Mouse (Mus musculus) midbrain, embryonic 16.5 days (tissue): ENCODE results near the gene Spib. TPM values are rescaled to one million over a fixed set of nuclear protein-coding genes. Genes with fewer than 3 reads are reported as not detected.

Source experiments
- ATAC-seq: fragments of 200-750 bp; cut with Nextera tagmentation; 2 replicates; pipeline ENCODE4 v1.8.0; 2017; ENCODE audit warnings: moderate TSS enrichment
- H3K27ac ChIP-seq: fragments of 300-500 bp; sonication (generic); 2 replicates; pipeline ENCODE4 v1.5.1; 2014; ENCODE audit warnings: mild to moderate bottlenecking, low read length, mixed read lengths
- H3K27me3 ChIP-seq: fragments of 300-500 bp; sonication (generic); 2 replicates; pipeline ENCODE4 v1.6.1; 2014; ENCODE audit warnings: low read depth, low read length, mixed read lengths; ENCODE audit not compliant: control insufficient read depth, insufficient read depth
- H3K36me3 ChIP-seq: fragments of 300-500 bp; sonication (generic); 2 replicates; pipeline ENCODE4 v1.6.1; 2014; ENCODE audit warnings: mild to moderate bottlenecking, low read length, moderate library complexity, mixed read lengths; ENCODE audit not compliant: control insufficient read depth, insufficient read depth
- H3K4me1 ChIP-seq: fragments of 300-500 bp; sonication (generic); 2 replicates; pipeline ENCODE4 v1.6.1; 2014; ENCODE audit warnings: mild to moderate bottlenecking, low read length, mixed read lengths; ENCODE audit not compliant: control insufficient read depth, insufficient read depth
- H3K4me2 ChIP-seq: fragments of 300-500 bp; sonication (generic); 2 replicates; pipeline ENCODE4 v1.6.1; 2014; ENCODE audit warnings: mild to moderate bottlenecking, low read length, mixed read lengths
- H3K4me3 ChIP-seq: fragments of 300-500 bp; sonication (generic); 2 replicates; pipeline ENCODE4 v1.5.1; 2014; ENCODE audit warnings: low read depth, mild to moderate bottlenecking, low read length, moderate library complexity, mixed read lengths
- H3K9ac ChIP-seq: fragments of 300-500 bp; sonication (generic); 2 replicates; pipeline ENCODE4 v1.6.1; 2014; ENCODE audit warnings: low read depth, low read length, mixed read lengths
- H3K9me3 ChIP-seq: fragments of 300-500 bp; sonication (generic); replicated peaks from 2 replicates; pipeline ENCODE4 v1.6.1; 2014; ENCODE audit warnings: mild to moderate bottlenecking, low read length, mixed read lengths; ENCODE audit not compliant: control insufficient read depth, poor library complexity, severe bottlenecking
- WGBS: fragments of 180-500 bp; shearing (Covaris S2); extraction: QIAGEN DNeasy Blood & Tissue Kit; methylation state at CpG from one replicate; pipeline ENCODE4 v1.1.7; 2014; 5-methylcytosine and 5-hydroxymethylcytosine counted together
- polyA plus RNA-seq: library from polyadenylated mRNA; unstranded; fragments of >200 nt; fragmentation: Nextera tagmentation; extraction: Ambion mirVana; gene quantifications from 2 replicates; pipeline ENCODE4 v1.2.1, GENCODE M21; 2015

Gene Spib
- polyA plus RNA-seq, 1 experiment from 2014 or later: not detected

DNA sequence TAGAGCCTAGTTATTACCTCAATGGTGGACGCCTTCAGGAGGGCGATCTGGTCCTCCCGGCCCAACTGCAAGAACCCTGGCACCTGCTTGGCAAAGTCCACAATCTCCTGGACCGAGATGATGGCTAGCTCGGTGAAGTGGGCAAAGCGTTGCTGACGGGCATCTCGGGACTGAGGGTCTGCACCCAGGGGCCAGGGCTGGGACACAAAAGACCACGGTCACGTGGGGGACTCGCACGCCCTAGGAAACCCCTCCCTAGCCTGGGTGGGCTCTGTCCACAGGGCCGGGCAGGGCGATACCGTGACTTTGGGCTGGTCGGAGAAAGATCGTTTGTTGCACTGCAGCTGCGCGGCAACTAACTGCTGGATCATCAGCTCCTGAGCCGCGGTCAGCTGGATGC lies 19.4 kb upstream of the Spib start:
- ATAC-seq: no peak
- WGBS: 93% methylated on average over 21 of the region's 21 CpGs
- Histone ChIP-seq H3K4me1 (peaks cover 23% of the 10 kb centered on the region), H3K4me3 (no peak overlapping the region), H3K27ac (no peak overlapping the region), H3K27me3 (no peaks in the 10 kb centered on the region), H3K9ac (no peak overlapping the region), H3K36me3 (peaks cover 4% of the 10 kb centered on the region; the same call in 1 of the 2 replicates), H3K4me2 (no peak overlapping the region), H3K9me3 (no peaks in the 10 kb centered on the region)

DNA sequence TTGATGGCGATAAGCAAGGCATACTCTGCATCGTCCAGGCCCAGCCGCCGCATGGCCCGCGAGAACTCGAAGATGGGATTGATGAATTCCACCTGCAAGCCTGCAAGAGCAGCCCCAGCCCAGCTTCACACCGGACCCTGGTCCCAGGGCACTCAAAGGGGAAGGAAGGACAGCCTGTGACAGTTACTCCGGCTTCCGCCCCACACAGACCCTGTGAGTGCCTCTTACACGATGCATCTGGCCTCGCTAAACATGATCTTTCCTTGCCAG lies 18.5 kb upstream of the Spib start:
- Histone ChIP-seq H3K9me3 (no peaks in the 10 kb centered on the region), H3K4me2 (no peak overlapping the region), H3K27ac (no peak overlapping the region), H3K4me3 (no peak overlapping the region), H3K4me1 (peaks cover 23% of the 10 kb centered on the region), H3K9ac (no peak overlapping the region), H3K27me3 (no peaks in the 10 kb centered on the region), H3K36me3 (peaks cover 4% of the 10 kb centered on the region; the same call in 1 of the 2 replicates)
- 96% methylated on average over 12 of the region's 12 CpGs for WGBS
- ATAC-seq: no peak

DNA sequence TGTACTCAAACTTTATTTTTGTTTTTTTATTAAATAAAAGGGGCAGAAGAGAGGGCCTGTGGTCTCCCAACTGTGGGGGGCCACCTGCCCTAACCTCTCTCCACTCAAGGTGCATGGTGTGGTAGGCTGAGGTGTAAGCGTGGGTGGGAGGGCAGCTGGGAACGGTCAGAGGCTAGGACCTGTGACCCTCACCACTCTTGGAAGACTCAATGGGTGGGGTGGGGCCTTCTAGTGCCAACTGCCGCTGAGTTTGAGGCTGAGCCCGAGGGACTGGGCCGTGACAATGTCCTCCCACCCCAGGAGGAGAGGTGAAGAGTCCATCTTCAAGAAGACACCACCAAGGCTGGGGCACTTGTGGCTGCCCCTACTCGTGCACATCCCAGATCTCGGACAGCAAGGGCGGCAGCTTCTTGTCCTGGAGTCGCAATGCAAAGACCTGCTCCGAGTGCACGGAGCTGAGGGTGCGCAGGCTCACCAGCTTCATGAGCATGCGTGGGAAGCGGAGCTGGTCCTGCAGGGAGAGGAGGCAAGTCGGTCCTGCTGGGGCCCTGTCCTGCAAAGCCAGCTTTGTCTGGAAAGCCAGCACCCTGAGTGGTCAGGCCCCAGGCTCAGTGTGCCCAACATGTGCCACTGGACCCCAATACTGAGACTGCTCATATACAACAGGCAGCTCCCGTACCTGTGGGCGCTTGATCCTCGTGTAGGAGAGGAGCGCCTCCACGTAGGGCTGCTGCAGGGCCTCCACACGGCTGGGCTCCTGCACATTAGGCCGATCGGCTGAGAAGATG lies 17.9 kb upstream of the Spib start:
- no peaks in the 10 kb centered on the region for H3K9me3 ChIP-seq
- H3K36me3 ChIP-seq: peaks cover 4% of the 10 kb centered on the region; the same call in 1 of the 2 replicates
- no peak overlapping the region for H3K4me2 ChIP-seq
- H3K4me1 ChIP-seq: peaks cover 23% of the 10 kb centered on the region
- 94% methylated on average over 23 of the region's 23 CpGs for WGBS
- no peak overlapping the region for H3K9ac ChIP-seq
- H3K4me3 ChIP-seq: no peak overlapping the region
- no peak for ATAC-seq
- no peaks in the 10 kb centered on the region for H3K27me3 ChIP-seq
- H3K27ac ChIP-seq: no peak overlapping the region

DNA sequence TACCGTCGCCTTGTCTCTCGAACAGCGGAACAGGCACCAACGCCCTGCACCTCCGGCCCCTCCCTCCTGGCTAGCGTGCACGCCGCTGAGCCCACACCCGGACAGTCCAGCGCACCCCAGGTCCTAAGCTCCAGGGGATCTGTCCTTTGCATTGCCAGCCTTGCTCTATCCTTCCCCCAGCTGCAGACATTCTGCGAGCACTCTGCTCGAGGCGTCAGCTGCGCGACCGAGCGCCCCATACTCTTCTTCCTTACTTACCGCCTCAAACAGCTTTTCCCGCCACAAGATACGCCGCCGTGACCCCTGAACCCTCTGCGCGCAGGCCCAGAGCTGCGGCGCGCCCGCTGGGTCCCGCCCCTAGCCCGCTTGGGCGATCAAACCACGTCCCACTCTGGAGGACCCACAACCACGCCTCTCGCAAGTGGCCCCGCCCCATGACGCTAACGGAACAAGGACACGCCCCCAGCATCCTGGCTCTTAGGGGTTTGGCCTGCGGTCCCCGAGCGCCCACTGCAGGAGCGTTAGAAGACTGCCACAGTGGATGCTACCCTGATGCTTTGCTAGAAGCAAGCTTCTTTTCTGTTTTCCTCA lies 16.7 kb upstream of the Spib start, which contains the start of gene Pold1:
TSS of gene Pold1 (minus strand) at position 353 of the 591 bp plus-strand sequence.
- H3K27ac ChIP-seq: peak within 1 kb of the TSS; percentile 59
- peaks cover 4% of the 10 kb centered on the region; the same call in 1 of the 2 replicates for H3K36me3 ChIP-seq
- peak within 1 kb of the TSS; percentile 54 for H3K4me3 ChIP-seq
- no peaks in the 10 kb centered on the region for H3K27me3 ChIP-seq
- H3K4me2 ChIP-seq: peak within 1 kb of the TSS; percentile 89
- H3K4me1 ChIP-seq: peaks cover 18% of the 10 kb centered on the region
- WGBS: under 1% methylated on average over 43 of the region's 43 CpGs
- peak within 1 kb of the TSS; percentile 61 for H3K9ac ChIP-seq
- peak; percentile 89 for ATAC-seq
- no peaks in the 10 kb centered on the region for H3K9me3 ChIP-seq

DNA sequence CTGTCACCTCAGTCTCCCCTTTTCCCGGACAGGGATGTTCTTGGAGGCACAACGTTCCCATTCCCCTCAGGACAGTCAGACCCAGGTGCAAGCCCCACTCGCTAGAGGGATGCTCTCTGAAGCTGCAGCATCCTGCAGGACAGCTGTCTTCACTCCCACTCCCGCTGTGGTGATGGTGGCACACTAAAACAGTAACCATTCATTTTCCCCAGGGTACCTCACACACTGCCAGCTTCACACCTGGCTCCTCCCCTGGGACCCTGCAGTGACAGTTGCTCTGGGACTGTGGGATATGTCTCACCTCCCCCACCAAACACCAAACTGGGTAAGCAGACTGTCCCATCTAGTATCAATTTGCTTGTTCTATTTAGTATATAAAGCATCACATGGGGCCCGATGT lies 15.9 kb upstream of the Spib start:
- H3K36me3 ChIP-seq: peaks cover 4% of the 10 kb centered on the region; the same call in 1 of the 2 replicates
- no peak overlapping the region for H3K9ac ChIP-seq
- no peaks in the 10 kb centered on the region for H3K27me3 ChIP-seq
- H3K4me1 ChIP-seq: peaks cover 13% of the 10 kb centered on the region
- H3K4me3 ChIP-seq: peak overlapping the region; percentile 54
- no peak overlapping the region for H3K27ac ChIP-seq
- no peak for ATAC-seq
- H3K9me3 ChIP-seq: no peaks in the 10 kb centered on the region
- H3K4me2 ChIP-seq: peak overlapping the region; percentile 89
- 27% methylated on average over 5 of the region's 5 CpGs for WGBS

DNA sequence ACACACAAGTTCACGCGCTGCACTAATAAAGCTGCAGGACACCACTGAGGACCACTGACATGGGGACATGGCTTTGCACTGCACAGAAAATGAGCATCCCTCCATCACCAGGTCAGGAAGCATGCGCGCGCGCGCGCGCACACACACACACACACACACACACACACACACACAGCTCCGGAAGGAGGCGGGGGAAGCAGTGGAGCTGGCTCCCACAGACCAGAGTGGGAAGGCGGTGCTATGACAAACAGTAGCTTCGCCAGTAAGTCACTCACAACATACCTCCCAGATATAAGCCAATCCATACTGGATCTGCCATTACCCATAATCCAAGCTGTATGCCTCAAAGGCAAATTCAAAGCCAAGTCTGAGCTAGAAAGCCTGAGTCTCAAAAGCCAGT lies 15.2 kb upstream of the Spib start:
- H3K36me3 ChIP-seq: peaks cover 4% of the 10 kb centered on the region; the same call in 1 of the 2 replicates
- H3K4me1 ChIP-seq: peaks cover 10% of the 10 kb centered on the region
- no peaks in the 10 kb centered on the region for H3K9me3 ChIP-seq
- WGBS: over 99% methylated on average over 13 of the region's 13 CpGs
- no peak overlapping the region for H3K9ac ChIP-seq
- no peak overlapping the region for H3K27ac ChIP-seq
- ATAC-seq: no peak
- no peak overlapping the region for H3K4me2 ChIP-seq
- H3K27me3 ChIP-seq: no peaks in the 10 kb centered on the region
- H3K4me3 ChIP-seq: no peak overlapping the region

DNA sequence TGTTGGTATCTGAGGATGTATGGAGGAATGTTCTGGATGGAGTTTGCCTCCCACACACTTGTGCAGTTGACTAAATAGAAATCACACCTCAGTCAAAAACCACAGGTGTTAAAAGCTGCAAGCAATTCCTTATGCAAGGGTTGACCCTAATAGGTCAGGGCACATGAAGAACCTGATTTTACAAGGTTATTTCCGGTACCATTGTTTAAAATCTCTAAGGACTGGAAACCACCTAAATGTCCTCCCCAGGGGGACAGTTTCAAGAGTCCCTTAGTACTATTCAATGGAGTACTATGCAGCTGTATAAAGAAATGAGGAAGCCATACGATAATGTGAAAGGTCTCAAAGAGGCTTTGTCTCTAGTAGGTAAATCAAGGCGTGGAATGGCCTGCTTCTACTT lies 14.4 kb upstream of the Spib start:
- H3K36me3 ChIP-seq: peaks cover 4% of the 10 kb centered on the region; the same call in 1 of the 2 replicates
- H3K27ac ChIP-seq: no peak overlapping the region
- 97% methylated on average over 3 of the region's 3 CpGs for WGBS
- H3K27me3 ChIP-seq: no peaks in the 10 kb centered on the region
- H3K9ac ChIP-seq: no peak overlapping the region
- H3K4me3 ChIP-seq: no peak overlapping the region
- ATAC-seq: no peak
- peaks cover 10% of the 10 kb centered on the region for H3K4me1 ChIP-seq
- no peak overlapping the region for H3K4me2 ChIP-seq
- H3K9me3 ChIP-seq: no peaks in the 10 kb centered on the region

DNA sequence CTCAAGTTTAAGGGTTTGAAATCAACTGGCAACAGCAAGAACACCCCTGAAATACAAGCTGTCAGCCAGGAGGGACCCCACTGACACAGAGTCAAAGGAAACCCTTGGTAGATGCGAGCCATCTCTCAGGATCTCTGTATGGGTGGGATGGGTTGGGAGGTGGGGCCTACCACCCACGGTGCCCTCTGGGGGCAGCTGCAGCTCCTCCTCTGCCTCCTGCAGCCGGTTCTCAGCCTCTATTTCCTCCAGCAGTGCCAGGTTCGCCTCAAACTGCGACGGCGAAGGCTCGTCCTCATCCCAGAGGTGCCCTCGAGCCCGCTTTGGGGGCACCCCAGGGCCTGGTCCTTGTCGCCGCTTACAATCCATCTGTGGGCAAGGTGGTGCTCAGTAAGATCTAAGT lies 11.2 kb upstream of the Spib start:
- ATAC-seq: no peak
- H3K4me1 ChIP-seq: peaks cover 7% of the 10 kb centered on the region
- WGBS: 82% methylated on average over 12 of the region's 12 CpGs
- no peak overlapping the region for H3K4me3 ChIP-seq
- no peak overlapping the region for H3K4me2 ChIP-seq
- no peak overlapping the region for H3K9ac ChIP-seq
- H3K27ac ChIP-seq: no peak overlapping the region
- peaks cover 4% of the 10 kb centered on the region; the same call in 1 of the 2 replicates for H3K36me3 ChIP-seq
- H3K27me3 ChIP-seq: no peaks in the 10 kb centered on the region
- H3K9me3 ChIP-seq: no peaks in the 10 kb centered on the region

DNA sequence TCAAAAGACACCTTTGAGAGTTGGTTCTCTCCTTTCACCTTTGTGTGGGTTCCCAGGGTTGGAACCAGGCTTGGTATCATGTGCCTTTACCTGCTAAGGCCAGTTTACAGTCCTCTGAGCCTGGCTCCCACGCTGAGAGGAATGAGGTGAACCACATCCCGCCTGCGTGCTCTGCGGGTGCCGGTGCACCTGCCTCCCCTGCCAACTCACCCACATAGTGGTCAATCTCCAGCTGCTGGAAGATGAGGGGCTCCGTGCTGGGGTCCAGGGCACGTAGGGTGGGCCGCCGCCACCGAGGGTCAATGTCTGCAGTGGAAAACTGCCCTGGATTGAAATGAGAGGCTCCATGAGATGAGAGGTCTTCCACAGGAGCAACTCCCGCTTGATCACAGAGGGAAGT lies 10.7 kb upstream of the Spib start:
- Histone ChIP-seq H3K27ac (no peak overlapping the region), H3K36me3 (peaks cover 4% of the 10 kb centered on the region; the same call in 1 of the 2 replicates), H3K4me1 (peaks cover 2% of the 10 kb centered on the region), H3K27me3 (no peaks in the 10 kb centered on the region), H3K4me3 (no peak overlapping the region), H3K9me3 (no peaks in the 10 kb centered on the region), H3K4me2 (no peak overlapping the region), H3K9ac (no peak overlapping the region)
- ATAC-seq: no peak
- WGBS: 95% methylated on average over 11 of the region's 11 CpGs
